Mouse (Mus musculus) retina, postnatal 1 day (tissue): ENCODE results near the gene Lrrc19.
"Not testable (repeated sequence)": the region's sequence is repeated elsewhere in the genome, so short reads cannot be mapped to it uniquely, and the experiment has no call there.

Source experiments
- DNase-seq: peaks from one replicate; pipeline ENCODE4 v3.0.0-alpha.2; 2012

The Lrrc19 gene

GRCm38 (mm10) chr4:94649920-94650319 lies at the start of gene Lrrc19:
Gene Lrrc19 (minus strand): TSS chr4:94650144.
- DNase-seq, result no peak

- no peak for DNase-seq
Observed at GRCm38 (mm10) chr4:94696368-94696767, 46.4 kb upstream of the Lrrc19 start.

- DNase-seq, result no peak
Observed at GRCm38 (mm10) chr4:94692175-94692574, 42.2 kb upstream of the Lrrc19 start.

- no peak for DNase-seq
Observed at GRCm38 (mm10) chr4:94691078-94691477, 41.1 kb upstream of the Lrrc19 start.

- not testable (repeated sequence) for DNase-seq
Observed at GRCm38 (mm10) chr4:94689804-94690203, 39.9 kb upstream of the Lrrc19 start.

GRCm38 (mm10) chr4:94683305-94683704 lies 33.4 kb upstream of the Lrrc19 start:
- DNase-seq, result no peak

GRCm38 (mm10) chr4:94682029-94682428 lies 32.1 kb upstream of the Lrrc19 start:
- DNase-seq, result no peak

- DNase-seq, result no peak
Observed at GRCm38 (mm10) chr4:94681181-94681580, 31.2 kb upstream of the Lrrc19 start.

- no peak for DNase-seq
Observed at GRCm38 (mm10) chr4:94680662-94681061, 30.7 kb upstream of the Lrrc19 start.

- peak; percentile 43 for DNase-seq
Observed at GRCm38 (mm10) chr4:94669718-94670117, 19.8 kb upstream of the Lrrc19 start.

GRCm38 (mm10) chr4:94650426-94651175 lies 657 bp upstream of the Lrrc19 start:
- not testable (repeated sequence) for DNase-seq

GRCm38 (mm10) chr4:94643141-94643540 lies 6.8 kb downstream of the Lrrc19 start:
- DNase-seq, result no peak

- no peak for DNase-seq
Observed at GRCm38 (mm10) chr4:94620077-94620476, 29.9 kb downstream of the Lrrc19 start.

GRCm38 (mm10) chr4:94614627-94615006 lies 35.3 kb downstream of the Lrrc19 start:
- DNase-seq, result no peak

- peak; percentile 99 for DNase-seq
Observed at GRCm38 (mm10) chr4:94613972-94614626, 35.8 kb downstream of the Lrrc19 start, which contains the start of gene Ift74. Gene Ift74 (plus strand): TSS chr4:94614491.

GRCm38 (mm10) chr4:94610339-94610738 lies 39.6 kb downstream of the Lrrc19 start:
- no peak for DNase-seq

- DNase-seq, result no peak
Observed at GRCm38 (mm10) chr4:94605591-94605990, 44.4 kb downstream of the Lrrc19 start.

- DNase-seq, result no peak
Observed at GRCm38 (mm10) chr4:94604452-94605019, 45.4 kb downstream of the Lrrc19 start.

- DNase-seq, result peak; percentile 95
Observed at GRCm38 (mm10) chr4:94603031-94603629, 46.8 kb downstream of the Lrrc19 start, which contains the start of gene Plaa. Gene Plaa (minus strand): TSS chr4:94603244.

- no peak for DNase-seq
Observed at GRCm38 (mm10) chr4:94602496-94603030, 47.4 kb downstream of the Lrrc19 start.

- DNase-seq, result no peak
Observed at GRCm38 (mm10) chr4:94601395-94601794, 48.5 kb downstream of the Lrrc19 start.

- DNase-seq, result no peak
Observed at GRCm38 (mm10) chr4:94592709-94593108, 57.2 kb downstream of the Lrrc19 start.

GRCm38 (mm10) chr4:94591765-94592381 lies 58.1 kb downstream of the Lrrc19 start:
- no peak for DNase-seq
